Mouse (Mus musculus) cerebellum, adult 2 months (tissue): Measurements from ENCODE around the gene Pbx1. TPM values are rescaled to one million over a fixed set of nuclear protein-coding genes. Genes with fewer than 3 reads are reported as not detected.

Experiments
- DNase-seq, 2 experiments: peaks; one replicate each; pipeline ENCODE4 v3.0.0; 2021
- H3K27ac ChIP-seq: fragments of 200-500 bp; 2 replicates; pipeline ENCODE4 v1.5.1; 2012; ENCODE audit warnings: low read length, control low read depth, inconsistent platforms; ENCODE audit not compliant: insufficient read depth
- H3K27me3 ChIP-seq: fragments of 200-500 bp; 2 replicates; pipeline ENCODE4 v1.6.1; 2012; ENCODE audit warnings: inconsistent platforms, mild to moderate bottlenecking, low read length, moderate library complexity; ENCODE audit not compliant: control insufficient read depth, insufficient read depth
- H3K4me1 ChIP-seq: fragments of 200-500 bp; 2 replicates; pipeline ENCODE4 v1.6.1; 2011; ENCODE audit warnings: low read length; ENCODE audit not compliant: control insufficient read depth, insufficient read depth
- H3K4me3 ChIP-seq: fragments of 200-500 bp; replicated peaks from 2 replicates; pipeline ENCODE3; 2011; ENCODE audit warnings: mild to moderate bottlenecking, low read depth, low read length, control low read depth; ENCODE audit not compliant: insufficient read depth
- CTCF ChIP-seq: fragments of 200-500 bp; IDR thresholded peaks from 2 replicates; pipeline ENCODE4 v1.5.1; 2011; ENCODE audit warnings: low read depth, mild to moderate bottlenecking, control low read depth, low read length, moderate library complexity, borderline replicate concordance; ENCODE audit not compliant: insufficient read depth
- POLR2A ChIP-seq: fragments of 200-500 bp; IDR thresholded peaks from 2 replicates; pipeline ENCODE4 v1.6.1; 2011; ENCODE audit warnings: low read length, control low read depth, borderline replicate concordance; ENCODE audit not compliant: insufficient read depth
- WGBS: fragments of 180-500 bp; shearing (Covaris S2); methylation state at CpG from one replicate; pipeline ENCODE4 v1.1.7; 2018; 5-methylcytosine and 5-hydroxymethylcytosine counted together
- polyA plus RNA-seq: library from polyadenylated mRNA; depleted of rRNA; stranded (reverse); fragments of >200 nt; gene quantifications from 2 replicates; pipeline ENCODE4 v1.2.3, GENCODE M21; 2012

Pbx1 gene
- polyA plus RNA-seq, 1 experiment, result 34.9 TPM

DNA sequence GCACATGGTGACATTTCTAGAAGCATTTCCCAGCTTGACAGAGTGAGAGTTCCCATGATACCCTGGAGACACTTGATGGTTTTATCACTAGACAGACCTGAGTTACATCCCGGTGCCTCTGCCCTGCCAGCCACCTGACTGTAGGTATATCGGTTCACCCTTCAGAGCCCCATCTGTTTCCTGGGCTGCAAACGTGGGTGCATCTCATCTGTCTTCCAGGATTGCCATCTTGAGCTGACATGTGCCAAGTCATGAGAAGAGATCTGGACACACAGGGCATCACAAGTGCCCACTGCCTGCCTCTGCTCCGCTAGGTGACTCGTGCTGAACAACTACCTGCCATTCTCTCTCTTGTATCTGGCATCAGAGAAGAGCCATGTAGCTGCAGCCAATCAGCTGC is 196.0 kb downstream of the Pbx1 start:
- WGBS, result 25% methylated on average over 5 of the region's 5 CpGs
- Histone ChIP-seq H3K27me3 (no peaks in the 10 kb centered on the region), H3K27ac (no peak overlapping the region), H3K4me1 (peaks cover 9% of the 10 kb centered on the region), H3K4me3 (no peak overlapping the region)
- DNase-seq, result peak in 1 of 2 experiments; percentile 41
- TF ChIP-seq CTCF (no peak), POLR2A (no peak)

DNA sequence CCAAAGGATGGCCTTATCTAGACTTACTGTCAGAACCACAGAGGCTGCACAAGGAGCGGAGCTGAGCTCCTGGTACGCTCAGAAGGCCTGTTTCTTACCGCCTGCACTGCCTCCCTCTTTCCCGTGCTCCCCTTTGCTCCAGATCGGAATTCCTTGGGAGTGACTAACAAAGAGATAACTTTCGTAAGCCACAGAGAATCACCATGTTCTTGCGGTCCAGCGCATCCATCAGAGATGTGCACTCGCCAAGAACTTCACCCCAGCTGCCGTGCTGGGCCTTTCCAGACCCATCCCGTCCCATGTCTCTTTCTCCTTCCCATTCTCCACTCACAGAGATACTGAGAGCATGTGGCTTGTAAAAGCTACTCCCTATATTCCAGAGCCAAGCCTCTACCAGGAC is 197.7 kb downstream of the Pbx1 start:
- WGBS, result 82% methylated on average over 11 of the region's 11 CpGs
- no peak overlapping the region for H3K4me3 ChIP-seq
- peaks cover 9% of the 10 kb centered on the region for H3K4me1 ChIP-seq
- TF ChIP-seq POLR2A (no peak), CTCF (no peak)
- no peak overlapping the region for H3K27ac ChIP-seq
- H3K27me3 ChIP-seq, result no peaks in the 10 kb centered on the region
- no peak for DNase-seq

DNA sequence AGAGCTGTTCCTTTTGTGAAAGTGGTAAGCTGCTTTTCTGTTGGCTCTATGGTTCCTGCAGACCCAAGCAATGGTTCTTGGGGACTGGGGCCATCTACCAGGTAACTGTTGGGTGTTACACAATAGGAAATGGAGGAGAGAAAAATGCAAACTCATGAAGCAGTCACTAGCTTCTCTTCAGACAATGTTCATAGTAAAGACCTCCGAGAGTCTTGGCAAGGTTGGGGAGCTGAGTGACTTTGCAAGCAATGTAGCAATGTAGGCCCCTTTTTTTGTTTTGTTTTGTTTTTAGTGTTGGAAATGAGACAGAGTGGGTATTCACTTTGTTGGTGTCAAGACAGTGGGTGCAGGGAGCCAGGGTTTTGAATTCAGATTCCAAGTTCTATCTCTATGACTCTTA is 198.9 kb downstream of the Pbx1 start:
- no peaks in the 10 kb centered on the region for H3K27me3 ChIP-seq
- WGBS, result 97% methylated on average over 1 of the region's 1 CpGs
- no peak for DNase-seq
- H3K27ac ChIP-seq, result no peak overlapping the region
- H3K4me3 ChIP-seq, result no peak overlapping the region
- H3K4me1 ChIP-seq, result peaks cover 9% of the 10 kb centered on the region
- TF ChIP-seq POLR2A, result no peak

DNA sequence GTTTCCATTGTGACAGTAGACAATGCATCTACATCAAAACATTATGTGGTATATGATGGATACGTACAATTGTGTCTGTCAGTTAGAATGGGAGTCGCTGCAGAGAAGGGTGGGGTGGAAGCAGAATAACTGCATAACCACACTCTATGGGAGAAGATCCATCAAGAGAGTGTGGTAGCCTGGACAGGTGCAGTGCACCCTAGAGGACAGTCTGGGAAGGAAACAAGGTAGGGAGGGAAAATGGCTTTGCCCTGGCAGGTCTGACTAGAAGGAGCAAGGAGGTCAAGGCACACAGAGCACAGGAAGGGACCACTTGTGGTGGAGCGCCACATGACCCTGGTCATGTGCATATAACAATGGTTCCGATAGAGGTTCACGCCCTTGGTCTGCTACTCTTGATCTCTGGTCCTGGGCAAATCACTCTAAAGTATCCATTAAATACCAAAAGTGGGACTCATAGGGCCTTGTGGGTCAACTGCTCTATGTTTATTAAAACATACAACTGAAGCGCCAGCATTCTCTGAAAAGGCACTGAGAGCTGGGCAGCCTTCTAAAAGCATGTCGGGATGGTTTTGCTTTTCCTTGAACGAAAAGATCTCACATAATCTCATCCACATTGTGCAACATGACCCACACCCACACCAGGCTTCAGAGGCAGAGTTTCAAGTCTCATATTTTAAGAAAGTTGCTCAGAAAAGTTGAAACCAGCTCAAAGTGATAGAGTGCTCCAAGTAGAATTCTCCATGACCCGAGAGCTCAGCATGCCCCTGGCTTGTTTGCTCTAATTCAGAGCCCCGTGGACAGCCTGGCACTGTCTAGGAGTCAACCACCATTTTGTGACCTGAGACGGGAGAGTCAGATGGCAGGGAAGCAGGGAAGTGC is 200.3 kb downstream of the Pbx1 start:
- 0 out of 2 replicates have a peak, but pooled peaks have one; percentile 7 for TF ChIP-seq CTCF
- no peak for TF ChIP-seq POLR2A
- no peak for DNase-seq
- Histone ChIP-seq H3K27ac (no peak overlapping the region), H3K4me3 (no peak overlapping the region), H3K4me1 (peaks cover 9% of the 10 kb centered on the region), H3K27me3 (no peaks in the 10 kb centered on the region)
- WGBS, result 86% methylated on average over 11 of the region's 11 CpGs

DNA sequence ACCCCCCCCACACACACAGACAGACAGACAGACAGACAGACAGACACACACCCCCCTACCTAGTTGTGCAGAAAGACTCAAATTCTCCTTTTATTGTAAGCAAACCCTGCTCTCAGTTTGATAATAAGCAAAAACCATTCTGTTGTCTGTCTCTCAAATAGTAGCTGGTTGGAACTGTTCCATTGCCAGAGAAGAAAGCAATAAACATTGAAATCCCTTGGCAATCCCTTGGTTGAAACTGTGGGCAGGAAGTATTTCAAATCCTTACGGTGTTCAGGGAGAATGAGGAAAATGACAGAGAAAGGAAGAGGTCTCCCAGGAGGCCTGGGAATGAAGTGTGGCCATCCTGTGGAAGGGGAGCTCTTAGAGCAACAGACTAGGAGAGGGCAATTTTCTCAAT is 201.2 kb downstream of the Pbx1 start:
- peaks cover 12% of the 10 kb centered on the region for H3K4me1 ChIP-seq
- no peak for TF ChIP-seq CTCF
- TF ChIP-seq POLR2A, result no peak
- no peak for DNase-seq
- no peak overlapping the region for H3K27ac ChIP-seq
- no peak overlapping the region for H3K4me3 ChIP-seq
- WGBS, result 33% methylated on average over 1 of the region's 1 CpGs
- H3K27me3 ChIP-seq, result no peaks in the 10 kb centered on the region

DNA sequence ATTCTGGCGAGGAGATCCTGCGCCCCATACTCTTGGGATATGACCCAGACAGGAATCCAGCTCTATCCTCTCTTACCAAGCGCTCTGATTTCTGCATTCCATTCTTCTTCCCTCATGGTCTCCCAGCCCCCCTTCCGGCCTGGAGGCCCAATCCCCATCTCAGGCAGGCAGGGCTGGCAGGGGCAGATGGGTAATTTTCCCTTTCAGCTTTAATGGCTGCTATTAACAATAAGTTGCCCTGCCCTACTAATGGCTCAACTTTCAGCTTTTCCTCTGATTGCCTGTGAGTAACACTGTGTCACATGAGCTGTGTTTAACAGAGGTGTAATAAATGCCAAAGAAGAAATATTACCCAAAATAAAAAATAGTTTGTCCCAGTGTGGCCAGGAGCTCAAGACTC is 201.9 kb downstream of the Pbx1 start:
- no peak for DNase-seq
- Histone ChIP-seq H3K27me3 (no peaks in the 10 kb centered on the region), H3K4me1 (peaks cover 16% of the 10 kb centered on the region), H3K4me3 (no peak overlapping the region), H3K27ac (no peak overlapping the region)
- WGBS, result 83% methylated on average over 4 of the region's 4 CpGs
- TF ChIP-seq CTCF, result no peak
- TF ChIP-seq POLR2A, result no peak

DNA sequence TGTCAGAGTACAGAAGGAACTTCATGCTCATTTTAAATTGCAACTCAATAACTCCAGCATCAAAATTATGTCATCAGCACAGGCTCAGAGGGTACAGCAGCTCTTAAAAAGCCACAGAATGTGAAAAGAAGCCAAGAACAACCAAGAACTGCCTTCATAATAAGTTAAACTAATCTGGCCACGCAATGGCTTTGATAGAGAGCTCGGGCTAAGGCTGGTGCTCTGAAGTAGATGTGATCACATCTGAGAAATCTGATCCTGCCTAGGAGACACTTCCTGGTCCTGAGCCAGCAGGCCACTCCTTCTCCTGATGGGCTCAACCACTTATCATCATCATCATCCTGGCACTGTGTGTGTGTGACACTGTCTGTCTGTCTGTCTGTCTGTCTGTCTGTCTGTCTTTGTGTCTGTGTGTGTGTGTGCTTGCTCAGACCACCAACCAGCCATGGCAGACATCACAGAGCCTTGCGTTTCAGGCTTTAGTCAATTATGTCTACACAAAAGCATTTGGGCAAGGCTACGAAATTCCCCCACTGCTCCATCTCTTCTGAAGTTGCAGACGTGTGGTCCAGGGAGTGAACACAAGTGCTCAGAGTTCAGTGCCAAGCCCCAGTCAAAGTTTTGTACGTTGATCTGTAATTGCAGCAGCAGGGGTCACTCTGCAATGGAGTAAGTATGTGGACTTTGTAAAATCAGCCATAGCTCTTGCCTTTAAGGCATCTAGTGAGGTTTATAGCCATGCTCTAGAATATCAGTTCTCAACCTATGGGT is 203.1 kb downstream of the Pbx1 start:
- 69% methylated on average over 6 of the region's 6 CpGs for WGBS
- no peak for TF ChIP-seq CTCF
- H3K4me1 ChIP-seq, result peaks cover 12% of the 10 kb centered on the region
- H3K27ac ChIP-seq, result no peak overlapping the region
- no peak for DNase-seq
- H3K27me3 ChIP-seq, result no peaks in the 10 kb centered on the region
- H3K4me3 ChIP-seq, result no peak overlapping the region

DNA sequence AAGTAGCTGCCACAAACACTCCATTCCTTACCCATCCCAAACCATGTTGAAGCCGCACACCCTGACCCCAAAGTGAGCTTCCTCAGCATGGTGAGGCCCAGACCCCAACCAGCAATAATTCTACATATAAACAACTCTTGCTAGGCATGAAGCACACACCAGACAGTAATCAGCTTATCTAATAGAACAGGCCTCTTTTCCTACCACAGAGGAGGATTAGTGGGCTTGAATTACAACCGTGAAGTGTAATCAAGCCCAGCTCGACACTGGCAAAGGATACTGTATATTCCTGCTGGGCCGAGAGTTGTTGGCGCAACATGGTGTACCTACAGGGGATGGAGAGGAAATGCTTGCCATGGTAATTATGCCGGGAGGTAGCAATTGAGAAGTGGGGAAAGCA is 205.9 kb downstream of the Pbx1 start:
- TF ChIP-seq CTCF (no peak), POLR2A (no peak)
- Histone ChIP-seq H3K4me1 (peaks cover 22% of the 10 kb centered on the region), H3K27ac (no peak overlapping the region), H3K4me3 (no peak overlapping the region), H3K27me3 (no peaks in the 10 kb centered on the region)
- WGBS, result 31% methylated on average over 6 of the region's 6 CpGs
- peak in 1 of 2 experiments; percentile 39 for DNase-seq
